Comparison of ENCODE assay signal across 9 mouse cellular contexts in the genomic region with DNA sequence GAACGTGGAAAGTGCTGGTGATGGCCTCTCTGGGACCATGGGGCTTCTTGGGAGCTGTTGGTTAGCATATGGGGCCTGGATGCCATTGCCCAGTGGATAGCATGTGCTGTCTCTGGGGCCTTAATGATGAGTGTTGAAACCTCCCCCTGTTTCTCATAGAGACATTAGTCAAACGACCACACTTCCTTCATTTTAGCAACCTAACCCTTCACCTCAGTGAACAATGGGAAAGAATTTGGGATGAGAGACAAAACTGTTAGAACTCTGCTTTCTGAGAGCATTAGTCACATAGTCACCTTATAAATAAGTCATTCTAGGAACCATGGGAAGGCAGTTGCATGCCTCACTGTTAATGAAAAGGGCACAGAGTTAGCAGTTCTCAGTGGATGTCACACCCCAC. TPM values are rescaled to one million over a fixed set of nuclear protein-coding genes. Genes with fewer than 3 reads are reported as not detected.
DNase-seq lines count a peak whose midpoint lies in the region; ATAC-seq lines count a peak whose summit lies in the region.
"Had no signal": no experiment of that assay in that cellular context is flagged by ENCODE, and none has a peak within 500 bp of the region (broad histone marks: within the 10 kb centered on the region; RNA-seq: fewer than 3 reads in every experiment).

No protein-coding gene starts in this region.

- no peaks in the 10 kb centered on the region for H3K36me3 ChIP-seq in heart, embryonic 13.5 days
- H3K36me3 ChIP-seq in heart, embryonic 12.5 days = no peaks in the 10 kb centered on the region
- H3K36me3 ChIP-seq in neural tube, embryonic 12.5 days = no peaks in the 10 kb centered on the region
- H3K36me3 ChIP-seq in intestine, embryonic 15.5 days = no peaks in the 10 kb centered on the region
- H3K36me3 ChIP-seq in stomach, embryonic 16.5 days (ENCODE audit: control insufficient read depth, insufficient read depth, low read length) = no peaks in the 10 kb centered on the region
- H3K36me3 ChIP-seq: midbrain, embryonic 12.5 days had no signal

- H3K4me1 ChIP-seq in heart, embryonic 13.5 days = peaks cover 16% of the 10 kb centered on the region
- 0 out of 2 replicates have a peak, but pooled peaks cover 2% of the 10 kb centered on the region for H3K4me1 ChIP-seq in heart, embryonic 12.5 days (replicated peaks)
- H3K4me1 ChIP-seq in neural tube, embryonic 12.5 days = no peaks in the 10 kb centered on the region
- H3K4me1 ChIP-seq in intestine, embryonic 15.5 days (replicated peaks) = peaks cover 7% of the 10 kb centered on the region; the same call in 1 of the 2 replicates
- peaks cover 12% of the 10 kb centered on the region for H3K4me1 ChIP-seq in stomach, embryonic 16.5 days (ENCODE audit: control insufficient read depth, insufficient read depth, low read length)

- DNase-seq in neural tube, embryonic 10.5 days (ENCODE audit: extremely low spot score, low spot score) = no peak
- no peak for DNase-seq in left cerebral cortex, adult 9 months (ENCODE audit: low spot score in 2 of 2)
- DNase-seq in cerebellum, postnatal 10 days = no peak

- H3K9ac ChIP-seq in heart, embryonic 13.5 days = peak overlapping the region; percentile 92; the same call in 1 of the 2 replicates
- H3K9ac ChIP-seq in heart, embryonic 12.5 days = no peak overlapping the region
- H3K9ac ChIP-seq in neural tube, embryonic 12.5 days = no peak overlapping the region
- H3K9ac ChIP-seq in intestine, embryonic 15.5 days = no peak overlapping the region
- H3K9ac ChIP-seq in stomach, embryonic 16.5 days (ENCODE audit: low read length) = no peak overlapping the region

- H3K27ac ChIP-seq in heart, embryonic 13.5 days (replicated peaks) = no peak overlapping the region
- no peak overlapping the region for H3K27ac ChIP-seq in heart, embryonic 12.5 days (ENCODE audit: poor library complexity, severe bottlenecking)
- no peak overlapping the region for H3K27ac ChIP-seq in neural tube, embryonic 12.5 days
- H3K27ac ChIP-seq in intestine, embryonic 15.5 days = no peak overlapping the region
- no peak overlapping the region for H3K27ac ChIP-seq in stomach, embryonic 16.5 days (ENCODE audit: low read length)
- H3K27ac ChIP-seq: midbrain, embryonic 12.5 days had no signal

- ATAC-seq in heart, embryonic 13.5 days (ENCODE audit: extremely low read depth, insufficient number of reproducible peaks, low FRiP score, low TSS enrichment) = no peak
- ATAC-seq in heart, embryonic 12.5 days (ENCODE audit: insufficient number of reproducible peaks, low FRiP score) = no peak
- ATAC-seq in neural tube, embryonic 12.5 days (ENCODE audit: low FRiP score, low read depth) = no peak
- no peak for ATAC-seq in intestine, embryonic 15.5 days
- no peak for ATAC-seq in stomach, embryonic 16.5 days (ENCODE audit: insufficient read depth, low FRiP score)

- H3K4me3 ChIP-seq in heart, embryonic 13.5 days = peak overlapping the region; percentile 67
- no peak overlapping the region for H3K4me3 ChIP-seq in heart, embryonic 12.5 days
- no peak overlapping the region for H3K4me3 ChIP-seq in neural tube, embryonic 12.5 days
- no peak overlapping the region for H3K4me3 ChIP-seq in intestine, embryonic 15.5 days (replicated peaks)
- peak overlapping the region; percentile 81 for H3K4me3 ChIP-seq in stomach, embryonic 16.5 days (replicated peaks; ENCODE audit: low read length)

- H3K4me2 ChIP-seq in heart, embryonic 13.5 days = peak overlapping the region; percentile 92
- H3K4me2 ChIP-seq in heart, embryonic 12.5 days = no peak overlapping the region
- H3K4me2 ChIP-seq in neural tube, embryonic 12.5 days (replicated peaks) = peak overlapping the region; percentile 92; the same call in 1 of the 2 replicates
- H3K4me2 ChIP-seq in intestine, embryonic 15.5 days (replicated peaks) = peak overlapping the region; percentile 93
- peak overlapping the region; percentile 98 for H3K4me2 ChIP-seq in stomach, embryonic 16.5 days (ENCODE audit: low read depth, low read length)

- H3K27me3 ChIP-seq in heart, embryonic 13.5 days (replicated peaks) = no peaks in the 10 kb centered on the region
- H3K27me3 ChIP-seq in heart, embryonic 12.5 days (replicated peaks) = no peaks in the 10 kb centered on the region
- no peaks in the 10 kb centered on the region for H3K27me3 ChIP-seq in neural tube, embryonic 12.5 days (replicated peaks)
- H3K27me3 ChIP-seq in intestine, embryonic 15.5 days (replicated peaks) = no peaks in the 10 kb centered on the region
- H3K27me3 ChIP-seq in stomach, embryonic 16.5 days (ENCODE audit: control insufficient read depth, insufficient read depth, low read length) = no peaks in the 10 kb centered on the region

- 26% methylated on average over 2 of the region's 2 CpGs for WGBS in heart, embryonic 13.5 days
- WGBS in heart, embryonic 12.5 days = 31% methylated on average over 2 of the region's 2 CpGs
- 13% methylated on average over 2 of the region's 2 CpGs for WGBS in neural tube, embryonic 12.5 days
- 34% methylated on average over 2 of the region's 2 CpGs for WGBS in intestine, embryonic 15.5 days
- 20% methylated on average over 2 of the region's 2 CpGs for WGBS in stomach, embryonic 16.5 days

- H3K9me3 ChIP-seq in heart, embryonic 13.5 days = no peaks in the 10 kb centered on the region
- H3K9me3 ChIP-seq in heart, embryonic 12.5 days (replicated peaks) = no peaks in the 10 kb centered on the region
- no peaks in the 10 kb centered on the region for H3K9me3 ChIP-seq in neural tube, embryonic 12.5 days
- H3K9me3 ChIP-seq in intestine, embryonic 15.5 days = no peaks in the 10 kb centered on the region
- H3K9me3 ChIP-seq in stomach, embryonic 16.5 days (replicated peaks; ENCODE audit: control insufficient read depth, low read length) = no peaks in the 10 kb centered on the region
- H3K9me3 ChIP-seq: midbrain, embryonic 12.5 days had no signal

RNA-seq across cellular contexts. Expression of a gene that starts 1.9 kb away (rescaled TPM):
- 11.9 and 14.3 TPM in 2 replicates for polyA plus RNA-seq in heart, embryonic 13.5 days (2015; fragmentation: Nextera tagmentation; extraction: Ambion mirVana)
- polyA plus RNA-seq in heart, embryonic 12.5 days (2016; fragmentation: Nextera tagmentation; extraction: Ambion mirVana) = 14.9 and 16.6 TPM in 2 replicates
- polyA plus RNA-seq in neural tube, embryonic 12.5 days (2016; fragmentation: Nextera tagmentation; extraction: Ambion mirVana) = 14.7 and 16.7 TPM in 2 replicates
- 21.0 and 22.2 TPM in 2 replicates for polyA plus RNA-seq in intestine, embryonic 15.5 days (2015; fragmentation: Nextera tagmentation; extraction: Ambion mirVana)
- polyA plus RNA-seq in stomach, embryonic 16.5 days (2015; fragmentation: Nextera tagmentation; extraction: Ambion mirVana) = 36.5 and 46.2 TPM in 2 replicates

Comparison
In these comparisons a context has a peak if more than half of its experiments do, and no peak if none do; other contexts are left out.
1. H3K4me3 ChIP-seq: peak in heart, embryonic 13.5 days (single experiment) and stomach, embryonic 16.5 days (single experiment); none in heart, embryonic 12.5 days (single experiment), neural tube, embryonic 12.5 days (single experiment) and intestine, embryonic 15.5 days (single experiment).